Mouse (Mus musculus): Measurements from ENCODE around the gene Veph1. TPM values are rescaled to one million over a fixed set of nuclear protein-coding genes. Genes with fewer than 3 reads are reported as not detected.
"Not testable (repeated sequence)": the region's sequence is repeated elsewhere in the genome, so short reads cannot be mapped to it uniquely, and the experiment has no call there.

Veph1 gene
- polyA plus RNA-seq, 1 experiment from 2014 or later, result 0.77 TPM

DNA sequence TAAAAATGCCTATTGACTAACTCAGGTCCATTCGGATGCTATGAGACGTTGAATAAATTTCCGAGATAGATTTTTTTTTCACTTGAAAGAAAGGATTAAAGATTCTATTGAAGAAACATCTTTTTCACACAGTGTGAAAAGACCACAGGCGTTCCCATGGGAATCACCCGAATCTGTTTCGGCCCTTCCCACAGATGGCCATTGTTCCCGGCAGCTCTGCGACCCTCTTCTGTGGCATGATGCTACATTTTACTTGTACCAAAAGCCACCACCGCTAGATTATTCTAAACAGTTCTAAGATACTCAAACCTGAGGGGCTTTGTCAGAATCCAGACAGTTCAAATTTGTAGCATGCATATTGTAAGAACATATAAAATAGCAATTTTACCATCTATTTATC, 1.4 kb downstream of the Veph1 start:
- Histone ChIP-seq H3K27me3 (no peaks in the 10 kb centered on the region), H3K36me3 (no peaks in the 10 kb centered on the region), H3K27ac (no peak overlapping the region), H3K4me1 (replicated peaks) (peaks cover 4% of the 10 kb centered on the region; the same call in 1 of the 2 replicates), H3K9ac (no peak overlapping the region), H3K9me3 (replicated peaks) (no peaks in the 10 kb centered on the region), H3K4me2 (no peak overlapping the region), H3K4me3 (no peak overlapping the region)
- ATAC-seq (replicated peaks; ENCODE audit: insufficient number of reproducible peaks, insufficient read depth, low FRiP score, low read depth), result no peak
- 83% methylated on average over 9 of the region's 9 CpGs for WGBS

GRCm38 (mm10) chr3:66294729-66295128, 1.9 kb downstream of the Veph1 start:
- Histone ChIP-seq H3K27ac (no peak overlapping the region), H3K4me3 (no peak overlapping the region), H3K4me2 (no peak overlapping the region), H3K27me3 (no peaks in the 10 kb centered on the region), H3K36me3 (no peaks in the 10 kb centered on the region), H3K4me1 (replicated peaks) (peaks cover 4% of the 10 kb centered on the region; the same call in 1 of the 2 replicates), H3K9me3 (replicated peaks) (no peaks in the 10 kb centered on the region), H3K9ac (no peak overlapping the region)
- no peak for ATAC-seq (replicated peaks; ENCODE audit: insufficient number of reproducible peaks, insufficient read depth, low FRiP score, low read depth)
- 84% methylated on average over 3 of the region's 3 CpGs for WGBS

- Histone ChIP-seq H3K4me2 (peak overlapping the region; percentile 59), H3K9ac (peak overlapping the region; percentile 23), H3K9me3 (replicated peaks) (no peaks in the 10 kb centered on the region), H3K36me3 (no peaks in the 10 kb centered on the region), H3K27me3 (no peaks in the 10 kb centered on the region), H3K27ac (peak overlapping the region; percentile 40; the same call in 1 of the 2 replicates), H3K4me1 (replicated peaks) (peaks cover 4% of the 10 kb centered on the region; the same call in 1 of the 2 replicates), H3K4me3 (peak overlapping the region; percentile 35)
- 3% methylated on average over 20 of the region's 20 CpGs for WGBS
- ATAC-seq (replicated peaks; ENCODE audit: insufficient number of reproducible peaks, insufficient read depth, low FRiP score, low read depth), result peak; percentile 81
Measured at GRCm38 (mm10) chr3:66292356-66292946, 4.2 kb downstream of the Veph1 start.

GRCm38 (mm10) chr3:66263270-66263669, 33.4 kb downstream of the Veph1 start:
- no peak overlapping the region for H3K4me2 ChIP-seq
- no peak overlapping the region for H3K27ac ChIP-seq
- 78% methylated on average over 4 of the region's 4 CpGs for WGBS
- 0 out of 2 replicates have a peak, but pooled peaks cover 2% of the 10 kb centered on the region for H3K4me1 ChIP-seq (replicated peaks)
- no peak for ATAC-seq (replicated peaks; ENCODE audit: insufficient number of reproducible peaks, insufficient read depth, low FRiP score, low read depth)
- no peaks in the 10 kb centered on the region for H3K9me3 ChIP-seq (replicated peaks)
- no peak overlapping the region for H3K4me3 ChIP-seq
- H3K27me3 ChIP-seq, result no peaks in the 10 kb centered on the region
- no peaks in the 10 kb centered on the region for H3K36me3 ChIP-seq
- no peak overlapping the region for H3K9ac ChIP-seq

DNA sequence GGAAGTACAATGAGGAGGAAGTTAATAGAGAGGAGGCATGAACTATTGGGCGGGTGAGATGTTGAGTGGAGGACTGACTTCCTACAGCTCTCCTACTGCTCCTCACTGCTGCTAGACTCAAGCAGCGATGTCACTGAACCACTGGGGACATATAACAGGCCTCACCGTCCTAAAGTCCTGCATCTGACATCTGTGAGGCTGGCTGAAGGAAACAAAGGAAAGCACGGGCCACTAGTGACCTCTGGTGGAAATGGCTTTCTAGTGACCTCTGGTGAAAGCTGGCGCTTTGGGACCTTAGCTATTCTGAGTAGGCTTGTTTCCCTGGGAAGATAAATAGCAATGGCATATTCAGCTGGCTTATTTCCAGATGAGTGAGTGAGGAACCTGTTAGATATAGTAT, 34.3 kb downstream of the Veph1 start:
- WGBS, result 23% methylated on average over 5 of the region's 5 CpGs
- no peak for ATAC-seq (replicated peaks; ENCODE audit: insufficient number of reproducible peaks, insufficient read depth, low FRiP score, low read depth)
- Histone ChIP-seq H3K4me3 (no peak overlapping the region), H3K9ac (no peak overlapping the region), H3K4me1 (replicated peaks) (0 out of 2 replicates have a peak, but pooled peaks cover 2% of the 10 kb centered on the region), H3K4me2 (no peak overlapping the region), H3K9me3 (replicated peaks) (no peaks in the 10 kb centered on the region), H3K27me3 (no peaks in the 10 kb centered on the region), H3K36me3 (no peaks in the 10 kb centered on the region), H3K27ac (no peak overlapping the region)

DNA sequence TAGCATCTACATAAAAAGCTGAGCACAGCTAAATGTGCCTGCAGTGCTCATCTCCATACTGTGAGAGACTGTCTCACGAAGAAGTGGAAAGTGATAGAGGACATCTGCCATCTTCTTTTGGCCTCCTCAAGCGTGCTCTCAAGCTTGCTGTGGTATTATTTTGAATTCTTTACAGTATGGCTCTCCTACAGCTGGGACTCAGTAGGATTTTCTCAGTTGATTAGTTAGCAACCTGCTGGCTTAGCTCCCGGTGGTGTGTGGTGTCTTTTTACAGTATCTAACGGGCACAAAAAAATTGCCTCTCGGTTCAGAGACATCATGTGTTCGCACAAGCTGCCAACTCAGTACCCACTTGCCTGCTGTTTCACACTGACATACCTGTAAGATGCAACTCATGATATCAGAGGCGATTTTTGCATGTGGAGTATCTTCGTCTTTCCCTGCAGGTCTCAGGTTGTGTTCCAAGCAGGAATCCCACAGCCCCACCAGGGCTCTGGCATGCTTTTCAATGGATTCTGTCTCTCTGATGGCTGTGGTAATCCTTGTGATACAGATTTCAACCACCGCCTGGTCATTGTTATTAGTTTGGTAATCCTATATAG, 42.0 kb downstream of the Veph1 start:
- H3K36me3 ChIP-seq, result no peaks in the 10 kb centered on the region
- H3K27me3 ChIP-seq, result no peaks in the 10 kb centered on the region
- H3K4me1 ChIP-seq (replicated peaks), result peaks cover 3% of the 10 kb centered on the region; the same call in 1 of the 2 replicates
- H3K4me2 ChIP-seq, result no peak overlapping the region
- 76% methylated on average over 9 of the region's 9 CpGs for WGBS
- no peaks in the 10 kb centered on the region for H3K9me3 ChIP-seq (replicated peaks)
- no peak overlapping the region for H3K9ac ChIP-seq
- H3K4me3 ChIP-seq, result no peak overlapping the region
- ATAC-seq (replicated peaks; ENCODE audit: insufficient number of reproducible peaks, insufficient read depth, low FRiP score, low read depth), result no peak
- H3K27ac ChIP-seq, result no peak overlapping the region

GRCm38 (mm10) chr3:66251842-66252241, 44.8 kb downstream of the Veph1 start:
- peaks cover 3% of the 10 kb centered on the region; the same call in 1 of the 2 replicates for H3K4me1 ChIP-seq (replicated peaks)
- ATAC-seq (replicated peaks; ENCODE audit: insufficient number of reproducible peaks, insufficient read depth, low FRiP score, low read depth), result no peak
- H3K36me3 ChIP-seq, result no peaks in the 10 kb centered on the region
- no peaks in the 10 kb centered on the region for H3K9me3 ChIP-seq (replicated peaks)
- H3K4me3 ChIP-seq, result no peak overlapping the region
- no peak overlapping the region for H3K4me2 ChIP-seq
- no peak overlapping the region for H3K9ac ChIP-seq
- H3K27ac ChIP-seq, result no peak overlapping the region
- H3K27me3 ChIP-seq, result no peaks in the 10 kb centered on the region
- 47% methylated on average over 7 of the region's 7 CpGs for WGBS

- Histone ChIP-seq H3K27ac (no peak overlapping the region), H3K9ac (no peak overlapping the region), H3K4me1 (replicated peaks) (no peaks in the 10 kb centered on the region), H3K36me3 (no peaks in the 10 kb centered on the region), H3K9me3 (replicated peaks) (no peaks in the 10 kb centered on the region), H3K27me3 (no peaks in the 10 kb centered on the region), H3K4me3 (no peak overlapping the region), H3K4me2 (no peak overlapping the region)
- ATAC-seq (replicated peaks; ENCODE audit: insufficient number of reproducible peaks, insufficient read depth, low FRiP score, low read depth), result no peak
Measured at GRCm38 (mm10) chr3:66240476-66240875, 56.2 kb downstream of the Veph1 start.

GRCm38 (mm10) chr3:66236234-66236871, 60.3 kb downstream of the Veph1 start:
- 35% methylated on average over 4 of the region's 4 CpGs for WGBS

DNA sequence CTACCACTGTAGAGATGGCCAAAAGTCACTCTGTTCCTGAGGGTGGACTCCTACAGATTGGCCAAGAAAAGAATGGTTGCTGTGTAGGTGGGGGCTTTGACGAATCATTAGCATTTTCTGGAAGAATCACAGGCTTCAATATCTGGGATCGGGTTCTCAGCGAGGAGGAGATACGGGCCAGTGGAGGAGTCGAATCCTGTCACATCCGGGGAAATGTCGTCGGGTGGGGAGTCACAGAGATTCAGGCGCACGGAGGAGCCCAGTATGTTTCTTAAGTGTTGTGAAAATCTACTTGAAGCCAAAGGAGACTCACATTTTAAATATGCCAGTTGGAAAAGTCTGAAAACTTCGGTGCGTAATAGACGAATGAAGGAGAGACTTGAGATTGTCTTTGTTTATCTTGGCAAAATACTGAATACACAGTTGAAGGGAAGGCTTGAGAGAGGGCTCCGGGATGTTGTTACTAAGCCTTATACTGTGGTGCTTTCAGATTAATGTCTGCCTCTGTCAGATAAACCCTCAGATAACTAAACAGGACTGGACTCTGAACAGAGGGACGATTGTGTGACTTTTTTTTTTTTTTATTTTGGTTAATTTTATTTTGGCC, 71.6 kb downstream of the Veph1 start:
- peak overlapping the region; percentile 46 for H3K27ac ChIP-seq
- ATAC-seq (replicated peaks; ENCODE audit: insufficient number of reproducible peaks, insufficient read depth, low FRiP score, low read depth), result no peak
- peaks cover 8% of the 10 kb centered on the region for H3K4me1 ChIP-seq (replicated peaks)
- peaks cover 8% of the 10 kb centered on the region for H3K27me3 ChIP-seq
- H3K9me3 ChIP-seq (replicated peaks), result no peaks in the 10 kb centered on the region
- no peaks in the 10 kb centered on the region for H3K36me3 ChIP-seq
- no peak overlapping the region for H3K4me3 ChIP-seq
- WGBS, result 58% methylated on average over 15 of the region's 15 CpGs
- H3K9ac ChIP-seq, result no peak overlapping the region
- H3K4me2 ChIP-seq, result no peak overlapping the region

More at GRCm38 (mm10) chr3:66236234-66236871, 60.3 kb downstream of the Veph1 start:
- H3K9me3 ChIP-seq (replicated peaks); H3K9ac ChIP-seq; H3K4me3 ChIP-seq; H3K36me3 ChIP-seq; H3K4me1 ChIP-seq (replicated peaks); H3K4me2 ChIP-seq; H3K27me3 ChIP-seq; ATAC-seq (replicated peaks; ENCODE audit: insufficient number of reproducible peaks, insufficient read depth, low FRiP score, low read depth); H3K27ac ChIP-seq: not testable (repeated sequence)

DNA sequence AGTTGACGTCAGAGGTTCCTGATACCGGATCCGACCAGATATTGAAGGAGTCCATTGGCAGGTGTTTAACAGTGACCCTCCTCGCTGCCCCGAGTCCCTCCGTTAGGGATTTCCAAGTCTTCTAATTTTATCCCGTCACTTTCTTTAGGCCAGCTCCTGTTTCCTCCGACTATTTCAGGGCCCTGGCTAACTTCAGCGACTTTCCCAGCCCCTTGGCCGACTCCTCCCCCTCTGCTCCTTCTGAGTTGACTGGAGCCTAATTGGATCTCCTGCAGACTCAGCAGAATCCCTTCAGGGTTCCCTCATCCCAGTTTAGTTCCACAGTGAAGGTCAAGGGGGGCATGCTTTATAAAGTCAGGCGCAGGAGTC, 75.4 kb downstream of the Veph1 start:
- Histone ChIP-seq H3K27me3 (peaks cover 8% of the 10 kb centered on the region), H3K4me2 (peak overlapping the region; percentile 97), H3K36me3 (no peaks in the 10 kb centered on the region), H3K9ac (peak overlapping the region; percentile 58), H3K4me3 (peak overlapping the region; percentile 62), H3K27ac (peak overlapping the region; percentile 63), H3K4me1 (replicated peaks) (peaks cover 8% of the 10 kb centered on the region), H3K9me3 (replicated peaks) (no peaks in the 10 kb centered on the region)
- 3% methylated on average over 11 of the region's 11 CpGs for WGBS
- ATAC-seq (replicated peaks; ENCODE audit: insufficient number of reproducible peaks, insufficient read depth, low FRiP score, low read depth), result 0 out of 2 replicates have a peak, but pooled peaks have one; percentile 27

All from heart, embryonic 15.5 days (tissue).